Mouse (Mus musculus) small intestine, adult 2 months (tissue): ENCODE measurements around the gene Gdnf.

ENCODE experiments used
- CTCF ChIP-seq: fragments of 200-500 bp; IDR thresholded peaks from 2 replicates; pipeline ENCODE4 v1.5.1; 2012; ENCODE audit warnings: low read depth, mild to moderate bottlenecking, control low read depth, inconsistent platforms, low read length, moderate library complexity, mixed read lengths; ENCODE audit not compliant: insufficient replicate concordance, insufficient read length; ENCODE audit errors: extremely low read depth
- POLR2A ChIP-seq: fragments of 200-500 bp; IDR thresholded peaks from 2 replicates; pipeline ENCODE4 v1.6.1; 2012; ENCODE audit warnings: low read depth, mild to moderate bottlenecking, control low read depth, inconsistent platforms, low read length, moderate library complexity

- TF ChIP-seq CTCF (no peak), POLR2A (no peak)
Measured at GRCm38 (mm10) chr15:7814371-7814680, 3.7 kb downstream of the Gdnf start.
